Mouse (Mus musculus): ENCODE data around the gene Fam126a. TPM values are rescaled to one million over a fixed set of nuclear protein-coding genes. Genes with fewer than 3 reads are reported as not detected.

The Fam126a gene
- polyA plus RNA-seq, 1 experiment: 7.8 TPM

- Histone ChIP-seq H3K4me2 (ENCODE audit: low read depth) (no peak overlapping the region), H3K27me3 (ENCODE audit: control insufficient read depth, insufficient read depth, insufficient read length) (no peaks in the 10 kb centered on the region), H3K36me3 (ENCODE audit: control insufficient read depth, insufficient read depth) (no peaks in the 10 kb centered on the region), H3ac (ENCODE audit: control insufficient read depth, insufficient read length) (no peak overlapping the region), H3K79me2 (ENCODE audit: control insufficient read depth, insufficient read depth) (no peaks in the 10 kb centered on the region), H3K4me3 (no peak overlapping the region)
- TF ChIP-seq CEBPB (IDR thresholded peaks at IDR 0.05; ENCODE audit: insufficient read depth, poor library complexity, severe bottlenecking): no peak
- TF ChIP-seq MYOG (IDR thresholded peaks at IDR 0.05; ENCODE audit: control insufficient read depth in 1 of 3, insufficient read depth in 1 of 3, insufficient read length in 2 of 3, low read depth in 2 of 3): no peak
- no peak for TF ChIP-seq TCF12 (IDR thresholded peaks at IDR 0.05; ENCODE audit: insufficient read depth, poor library complexity, severe bottlenecking)
- TF ChIP-seq SRF (IDR thresholded peaks at IDR 0.05; ENCODE audit: control insufficient read depth, insufficient read length, low read depth): no peak
- TF ChIP-seq POLR2AphosphoS2 (IDR thresholded peaks at IDR 0.05; ENCODE audit: insufficient read length, low read depth): no peak
- TF ChIP-seq E2F4 (IDR thresholded peaks at IDR 0.05; ENCODE audit: insufficient read depth): no peak
- no peak for TF ChIP-seq MYOD1 (IDR thresholded peaks at IDR 0.05; ENCODE audit: control insufficient read depth in 1 of 3, insufficient read length in 2 of 3, low read depth in 2 of 3)
- TF ChIP-seq TCF3 (IDR thresholded peaks at IDR 0.05; ENCODE audit: insufficient read length, low read depth): no peak
- no peak for TF ChIP-seq POLR2A (IDR thresholded peaks at IDR 0.05; ENCODE audit: insufficient read length, low read depth)
- no peak for TF ChIP-seq REST (IDR thresholded peaks at IDR 0.05; ENCODE audit: insufficient read depth, insufficient read length)
- no peak for TF ChIP-seq USF1 (IDR thresholded peaks at IDR 0.05; ENCODE audit: low read depth)
- TF ChIP-seq MAX (IDR thresholded peaks at IDR 0.05; ENCODE audit: low read depth): no peak
Observed at GRCm38 (mm10) chr5:24038190-24038589, 7.7 kb upstream of the Fam126a start.

- H3ac ChIP-seq (ENCODE audit: control insufficient read depth, insufficient read length): no peak overlapping the region
- no peak for TF ChIP-seq E2F4 (IDR thresholded peaks at IDR 0.05; ENCODE audit: insufficient read depth)
- TF ChIP-seq USF1 (IDR thresholded peaks at IDR 0.05; ENCODE audit: low read depth): no peak
- no peaks in the 10 kb centered on the region for H3K27me3 ChIP-seq (ENCODE audit: control insufficient read depth, insufficient read depth, insufficient read length)
- no peaks in the 10 kb centered on the region for H3K79me2 ChIP-seq (ENCODE audit: control insufficient read depth, insufficient read depth)
- no peak overlapping the region for H3K4me2 ChIP-seq (ENCODE audit: low read depth)
- no peaks in the 10 kb centered on the region for H3K36me3 ChIP-seq (ENCODE audit: control insufficient read depth, insufficient read depth)
- H3K4me3 ChIP-seq: no peak overlapping the region
Observed at GRCm38 (mm10) chr5:24036731-24037130, 6.2 kb upstream of the Fam126a start.

GRCm38 (mm10) chr5:24034970-24035369 lies 4.5 kb upstream of the Fam126a start:
- H3K4me3 ChIP-seq: no peak overlapping the region

GRCm38 (mm10) chr5:24034091-24034490 lies 3.6 kb upstream of the Fam126a start:
- Histone ChIP-seq H3K36me3 (ENCODE audit: control insufficient read depth, insufficient read depth) (no peaks in the 10 kb centered on the region), H3K4me2 (ENCODE audit: low read depth) (no peak overlapping the region), H3K27me3 (ENCODE audit: control insufficient read depth, insufficient read depth, insufficient read length) (no peaks in the 10 kb centered on the region), H3K4me3 (no peak overlapping the region), H3ac (ENCODE audit: control insufficient read depth, insufficient read length) (no peak overlapping the region), H3K79me2 (ENCODE audit: control insufficient read depth, insufficient read depth) (peaks cover 3% of the 10 kb centered on the region)
- TF ChIP-seq E2F4 (IDR thresholded peaks at IDR 0.05; ENCODE audit: insufficient read depth) (no peak), MYOG (IDR thresholded peaks at IDR 0.05; ENCODE audit: control insufficient read depth in 1 of 3, insufficient read depth in 1 of 3, insufficient read length in 2 of 3, low read depth in 2 of 3) (no peak), CEBPB (IDR thresholded peaks at IDR 0.05; ENCODE audit: insufficient read depth, poor library complexity, severe bottlenecking) (no peak), MAX (IDR thresholded peaks at IDR 0.05; ENCODE audit: low read depth) (no peak), POLR2AphosphoS2 (IDR thresholded peaks at IDR 0.05; ENCODE audit: insufficient read length, low read depth) (no peak), USF1 (IDR thresholded peaks at IDR 0.05; ENCODE audit: low read depth) (no peak), MYOD1 (IDR thresholded peaks at IDR 0.05; ENCODE audit: control insufficient read depth in 1 of 3, insufficient read length in 2 of 3, low read depth in 2 of 3) (no peak), POLR2A (IDR thresholded peaks at IDR 0.05; ENCODE audit: insufficient read length, low read depth) (no peak)

More at GRCm38 (mm10) chr5:24034970-24035369, 4.5 kb upstream of the Fam126a start:
- H3K79me2 ChIP-seq (ENCODE audit: control insufficient read depth, insufficient read depth): no peaks in the 10 kb centered on the region
- H3K27me3 ChIP-seq (ENCODE audit: control insufficient read depth, insufficient read depth, insufficient read length): no peaks in the 10 kb centered on the region
- no peak for TF ChIP-seq POLR2AphosphoS2 (IDR thresholded peaks at IDR 0.05; ENCODE audit: insufficient read length, low read depth)
- no peak for TF ChIP-seq TCF3 (IDR thresholded peaks at IDR 0.05; ENCODE audit: insufficient read length, low read depth)
- no peak for TF ChIP-seq SRF (IDR thresholded peaks at IDR 0.05; ENCODE audit: control insufficient read depth, insufficient read length, low read depth)
- TF ChIP-seq TCF12 (IDR thresholded peaks at IDR 0.05; ENCODE audit: insufficient read depth, poor library complexity, severe bottlenecking): no peak
- TF ChIP-seq E2F4 (IDR thresholded peaks at IDR 0.05; ENCODE audit: insufficient read depth): no peak
- TF ChIP-seq CEBPB (IDR thresholded peaks at IDR 0.05; ENCODE audit: insufficient read depth, poor library complexity, severe bottlenecking): no peak
- TF ChIP-seq MAX (IDR thresholded peaks at IDR 0.05; ENCODE audit: low read depth): no peak
- no peak for TF ChIP-seq MYOD1 (IDR thresholded peaks at IDR 0.05; ENCODE audit: control insufficient read depth in 1 of 3, insufficient read length in 2 of 3, low read depth in 2 of 3)
- no peak for TF ChIP-seq USF1 (IDR thresholded peaks at IDR 0.05; ENCODE audit: low read depth)
- no peak for TF ChIP-seq REST (IDR thresholded peaks at IDR 0.05; ENCODE audit: insufficient read depth, insufficient read length)
- no peak for TF ChIP-seq POLR2A (IDR thresholded peaks at IDR 0.05; ENCODE audit: insufficient read length, low read depth)
- TF ChIP-seq MYOG (IDR thresholded peaks at IDR 0.05; ENCODE audit: control insufficient read depth in 1 of 3, insufficient read depth in 1 of 3, insufficient read length in 2 of 3, low read depth in 2 of 3): no peak
- no peak overlapping the region for H3K4me2 ChIP-seq (ENCODE audit: low read depth)
- H3K36me3 ChIP-seq (ENCODE audit: control insufficient read depth, insufficient read depth): no peaks in the 10 kb centered on the region
- no peak overlapping the region for H3ac ChIP-seq (ENCODE audit: control insufficient read depth, insufficient read length)

- H3K36me3 ChIP-seq (ENCODE audit: control insufficient read depth, insufficient read depth): no peaks in the 10 kb centered on the region
- H3K4me3 ChIP-seq: peak overlapping the region; percentile 54
- peak overlapping the region; percentile 66 for H3ac ChIP-seq (ENCODE audit: control insufficient read depth, insufficient read length)
- TF ChIP-seq MYOD1 (IDR thresholded peaks at IDR 0.05; ENCODE audit: control insufficient read depth in 1 of 3, insufficient read length in 2 of 3, low read depth in 2 of 3) (no peak), CEBPB (IDR thresholded peaks at IDR 0.05; ENCODE audit: insufficient read depth, poor library complexity, severe bottlenecking) (no peak), POLR2AphosphoS2 (IDR thresholded peaks at IDR 0.05; ENCODE audit: insufficient read length, low read depth) (no peak), USF1 (IDR thresholded peaks at IDR 0.05; ENCODE audit: low read depth) (no peak), E2F4 (IDR thresholded peaks at IDR 0.05; ENCODE audit: insufficient read depth) (no peak), MYOG (IDR thresholded peaks at IDR 0.05; ENCODE audit: control insufficient read depth in 1 of 3, insufficient read depth in 1 of 3, insufficient read length in 2 of 3, low read depth in 2 of 3) (no peak), TCF12 (IDR thresholded peaks at IDR 0.05; ENCODE audit: insufficient read depth, poor library complexity, severe bottlenecking) (no peak), POLR2A (IDR thresholded peaks at IDR 0.05; ENCODE audit: insufficient read length, low read depth) (no peak), SRF (IDR thresholded peaks at IDR 0.05; ENCODE audit: control insufficient read depth, insufficient read length, low read depth) (no peak), TCF3 (IDR thresholded peaks at IDR 0.05; ENCODE audit: insufficient read length, low read depth) (no peak), MAX (IDR thresholded peaks at IDR 0.05; ENCODE audit: low read depth) (no peak), REST (IDR thresholded peaks at IDR 0.05; ENCODE audit: insufficient read depth, insufficient read length) (no peak)
- peak overlapping the region; percentile 92 for H3K4me2 ChIP-seq (ENCODE audit: low read depth)
- H3K79me2 ChIP-seq (ENCODE audit: control insufficient read depth, insufficient read depth): peaks cover 26% of the 10 kb centered on the region
- H3K27me3 ChIP-seq (ENCODE audit: control insufficient read depth, insufficient read depth, insufficient read length): no peaks in the 10 kb centered on the region
Observed at GRCm38 (mm10) chr5:24029946-24030578, 428 bp downstream of the Fam126a start.

Measured in myocyte (in vitro differentiated cells).